Mouse (Mus musculus) MEL (cell line): ENCODE data around the gene Evl. TPM values are rescaled to one million over a fixed set of nuclear protein-coding genes. Genes with fewer than 3 reads are reported as not detected.

Experiments used
- DNase-seq: peaks from one replicate; pipeline ENCODE4 v3.0.0; 2011; ENCODE audit warnings: low read depth, low spot score
- H3K27ac ChIP-seq: 2 replicates; pipeline ENCODE4 v1.5.1; 2012; ENCODE audit warnings: low read depth, mild to moderate bottlenecking, control low read depth, low read length, moderate library complexity; ENCODE audit not compliant: control insufficient read depth
- H3K27me3 ChIP-seq, 2 experiments: fragments of 150-350 bp in 1 of 2; sonication (generic) in 1 of 2; 2 replicates each; pipeline ENCODE4 v1.6.1; 2012; ENCODE audit warnings: low read length in 2 of 2, mild to moderate bottlenecking in 2 of 2, improper control_type of control experiment in 1 of 2, moderate library complexity in 1 of 2; ENCODE audit not compliant: insufficient read depth in 2 of 2, control insufficient read depth in 1 of 2
- H3K36me3 ChIP-seq, 2 experiments: 2 replicates each; pipeline ENCODE4 v1.6.1; 2012 to 2014; ENCODE audit warnings: low read length in 2 of 2, improper control_type of control experiment in 1 of 2, inconsistent platforms in 1 of 2, mild to moderate bottlenecking in 1 of 2; ENCODE audit not compliant: insufficient read depth in 2 of 2, control insufficient read depth in 1 of 2
- H3K4me1 ChIP-seq, 2 experiments: fragments of 150-350 bp in 1 of 2; sonication (generic) in 1 of 2; 2 replicates each; pipeline ENCODE4 v1.6.1; 2012; ENCODE audit warnings: low read length in 2 of 2, improper control_type of control experiment in 1 of 2, mild to moderate bottlenecking in 1 of 2; ENCODE audit not compliant: insufficient read depth in 2 of 2, control insufficient read depth in 1 of 2
- H3K4me3 ChIP-seq, 2 experiments: fragments of 150-350 bp in 1 of 2; sonication (generic) in 1 of 2; 2 replicates each; pipeline ENCODE4 v1.5.1; 2012; ENCODE audit warnings: low read depth in 2 of 2, low read length in 2 of 2, mild to moderate bottlenecking in 2 of 2, moderate library complexity in 2 of 2, control low read depth in 1 of 2, improper control_type of control experiment in 1 of 2; ENCODE audit not compliant: control insufficient read depth in 1 of 2, insufficient read depth in 1 of 2
- H3K79me2 ChIP-seq: 2 replicates; pipeline ENCODE4 v1.6.1; 2012; ENCODE audit warnings: mild to moderate bottlenecking, low read length, moderate library complexity; ENCODE audit not compliant: control insufficient read depth, poor library complexity, insufficient read depth
- H3K9ac ChIP-seq: 2 replicates; pipeline ENCODE4 v1.6.1; 2012; ENCODE audit warnings: low read depth, mild to moderate bottlenecking, control low read depth, low read length, moderate library complexity; ENCODE audit not compliant: control insufficient read depth, poor library complexity, severe bottlenecking
- H3K9me3 ChIP-seq: fragments of 150-350 bp; sonication (generic); replicated peaks from 2 replicates; pipeline ENCODE4 v1.6.1; 2012; ENCODE audit warnings: mild to moderate bottlenecking, low read length, improper control_type of control experiment, moderate library complexity; ENCODE audit not compliant: insufficient read depth
- BHLHE40 ChIP-seq: IDR thresholded peaks from 2 replicates; pipeline ENCODE4 v1.6.1; 2012; ENCODE audit warnings: low read depth, mild to moderate bottlenecking, inconsistent platforms, low read length, improper control_type of control experiment, borderline replicate concordance
- CHD1 ChIP-seq: IDR thresholded peaks from 2 replicates; pipeline ENCODE4 v1.6.1; 2012; ENCODE audit warnings: low read depth, mild to moderate bottlenecking, inconsistent platforms, low read length, improper control_type of control experiment
- CTCF ChIP-seq, 3 experiments: IDR thresholded peaks in 2 of 3; conservative IDR thresholded peaks in 1 of 3; 2 replicates each; pipeline ENCODE4 v1.5.1; 2011 to 2012; ENCODE audit warnings: low read length in 3 of 3, low read depth in 2 of 3, mild to moderate bottlenecking in 2 of 3, improper control_type of control experiment in 1 of 3, inconsistent platforms in 1 of 3, mixed read lengths in 1 of 3, moderate library complexity in 1 of 3; ENCODE audit not compliant: control insufficient read depth in 1 of 3, insufficient read depth in 1 of 3, poor library complexity in 1 of 3, severe bottlenecking in 1 of 3
- EP300 ChIP-seq, 2 experiments: IDR thresholded peaks; 2 replicates each; pipeline ENCODE4 v1.6.1; 2011; ENCODE audit warnings: improper control_type of control experiment in 2 of 2, low read length in 2 of 2, low read depth in 1 of 2, mild to moderate bottlenecking in 1 of 2
- ETS1 ChIP-seq: IDR thresholded peaks from 2 replicates; pipeline ENCODE4 v1.6.1; 2012; ENCODE audit warnings: low read depth, mild to moderate bottlenecking, inconsistent platforms, low read length, improper control_type of control experiment, moderate library complexity
- GABPA ChIP-seq: IDR thresholded peaks from 2 replicates; pipeline ENCODE4 v1.6.1; 2012; ENCODE audit warnings: low read depth, mild to moderate bottlenecking, inconsistent platforms, low read length, improper control_type of control experiment, moderate library complexity
- GATA1 ChIP-seq: IDR thresholded peaks from 2 replicates; pipeline ENCODE4 v1.6.1; 2011; ENCODE audit warnings: low read depth, low read length, improper control_type of control experiment
- HCFC1 ChIP-seq: IDR thresholded peaks from 2 replicates; pipeline ENCODE4 v1.6.1; 2012; ENCODE audit warnings: low read depth, mild to moderate bottlenecking, inconsistent platforms, low read length, improper control_type of control experiment, moderate library complexity
- JUND ChIP-seq: IDR thresholded peaks from 2 replicates; pipeline ENCODE4 v1.6.1; 2011; ENCODE audit warnings: low read depth, mild to moderate bottlenecking, improper control_type of control experiment, low read length
- MAX ChIP-seq: IDR thresholded peaks from 2 replicates; pipeline ENCODE4 v1.6.1; 2011; ENCODE audit warnings: low read length, improper control_type of control experiment
- MXI1 ChIP-seq: IDR thresholded peaks from 2 replicates; pipeline ENCODE4 v1.6.1; 2011; ENCODE audit warnings: mild to moderate bottlenecking, low read depth, low read length, improper control_type of control experiment
- MYB ChIP-seq: IDR thresholded peaks from 2 replicates; pipeline ENCODE4 v1.6.1; 2011; ENCODE audit warnings: mild to moderate bottlenecking, low read depth, low read length, improper control_type of control experiment
- NRF1 ChIP-seq: IDR thresholded peaks from 2 replicates; pipeline ENCODE4 v1.6.1; 2014; ENCODE audit warnings: low read depth, mild to moderate bottlenecking, inconsistent platforms, low read length, improper control_type of control experiment, moderate library complexity; ENCODE audit not compliant: poor library complexity, insufficient read depth, severe bottlenecking
- POLR2A ChIP-seq, 2 experiments: IDR thresholded peaks; 2 replicates each; pipeline ENCODE4 v1.6.1; 2011 to 2012; ENCODE audit warnings: low read length in 2 of 2, mild to moderate bottlenecking in 2 of 2, control low read depth in 1 of 2, improper control_type of control experiment in 1 of 2, low read depth in 1 of 2, moderate library complexity in 1 of 2; ENCODE audit not compliant: control insufficient read depth in 1 of 2, insufficient read depth in 1 of 2, poor library complexity in 1 of 2
- RCOR1 ChIP-seq: IDR thresholded peaks from 2 replicates; pipeline ENCODE4 v1.6.1; 2012; ENCODE audit warnings: low read depth, mild to moderate bottlenecking, inconsistent platforms, low read length, improper control_type of control experiment
- SIN3A ChIP-seq: IDR thresholded peaks from 2 replicates; pipeline ENCODE4 v1.6.1; 2012; ENCODE audit warnings: low read length, improper control_type of control experiment, inconsistent platforms
- SMC3 ChIP-seq: IDR thresholded peaks from 2 replicates; pipeline ENCODE4 v1.6.1; 2011; ENCODE audit warnings: low read depth, low read length, improper control_type of control experiment
- TAL1 ChIP-seq: IDR thresholded peaks from 2 replicates; pipeline ENCODE4 v1.6.1; 2012; ENCODE audit warnings: mild to moderate bottlenecking, inconsistent platforms, low read length, moderate library complexity, mixed read lengths
- TCF12 ChIP-seq: IDR thresholded peaks from 2 replicates; pipeline ENCODE4 v1.6.1; 2014; ENCODE audit warnings: low read depth, mild to moderate bottlenecking, inconsistent platforms, low read length, improper control_type of control experiment, moderate library complexity
- USF1 ChIP-seq: IDR thresholded peaks from 2 replicates; pipeline ENCODE4 v1.6.1; 2014; ENCODE audit warnings: low read depth, mild to moderate bottlenecking, inconsistent platforms, low read length, improper control_type of control experiment, moderate library complexity
- USF2 ChIP-seq, 2 experiments: IDR thresholded peaks; 2 replicates each; pipeline ENCODE4 v1.6.1; 2011 to 2012; ENCODE audit warnings: improper control_type of control experiment in 2 of 2, low read length in 2 of 2, borderline replicate concordance in 1 of 2, inconsistent platforms in 1 of 2, low read depth in 1 of 2, mild to moderate bottlenecking in 1 of 2; ENCODE audit not compliant: insufficient read depth in 1 of 2
- ZC3H11A ChIP-seq: IDR thresholded peaks from 2 replicates; pipeline ENCODE4 v1.6.1; 2012; ENCODE audit warnings: low read depth, mild to moderate bottlenecking, inconsistent platforms, low read length, improper control_type of control experiment
- ZKSCAN1 ChIP-seq: IDR thresholded peaks from 2 replicates; pipeline ENCODE4 v1.6.1; 2012; ENCODE audit warnings: low read depth, mild to moderate bottlenecking, inconsistent platforms, low read length, improper control_type of control experiment, moderate library complexity
- ZMIZ1 ChIP-seq: IDR thresholded peaks from 2 replicates; pipeline ENCODE4 v1.6.1; 2012; ENCODE audit warnings: low read depth, mild to moderate bottlenecking, inconsistent platforms, low read length, improper control_type of control experiment, moderate library complexity
- polyA plus RNA-seq, 2 experiments: library from polyadenylated mRNA; stranded (reverse) in 1 of 2; unstranded in 1 of 2; fragments of >175 nt in 1 of 2; fragments of >200 nt in 1 of 2; gene quantifications; 2 replicates each; pipeline versions ENCODE4 v1.2.1 to v1.2.4; 2012; ENCODE audit warnings: low replicate concordance in 2 of 2, low read depth in 1 of 2; ENCODE audit not compliant: insufficient read length in 2 of 2, insufficient read depth in 1 of 2, missing spikeins in 1 of 2
- total RNA-seq: library from RNA; depleted of rRNA; stranded (reverse); fragments of 300-350 nt; gene quantifications from 2 replicates; pipeline ENCODE4 v1.2.3, GENCODE M21; 2012

The Evl gene
- total and polyA plus RNA-seq, 3 experiments: not detected

- DNase-seq: no peak
- H3K79me2 ChIP-seq: no peaks in the 10 kb centered on the region
- no peak overlapping the region for H3K27ac ChIP-seq
- TF ChIP-seq ETS1: no peak
- no peak for TF ChIP-seq RCOR1
- no peak for TF ChIP-seq HCFC1
- TF ChIP-seq ZKSCAN1: no peak
- no peak for TF ChIP-seq TAL1
- no peak for TF ChIP-seq GABPA
- no peak for TF ChIP-seq MAX
- TF ChIP-seq ZC3H11A: no peak
- TF ChIP-seq, all 39 proteins: peak for 0
- Histone ChIP-seq H3K9ac (no peak overlapping the region), H3K27me3 (no peaks in the 10 kb centered on the region), H3K36me3 (no peaks in the 10 kb centered on the region), H3K4me3 (no peak overlapping the region), H3K9me3 (0 out of 2 replicates have a peak, but pooled peaks cover 1% of the 10 kb centered on the region), H3K4me1 (no peaks in the 10 kb centered on the region)
Observed at GRCm38 (mm10) chr12:108601326-108601725, 46.8 kb downstream of the Evl start.

DNA sequence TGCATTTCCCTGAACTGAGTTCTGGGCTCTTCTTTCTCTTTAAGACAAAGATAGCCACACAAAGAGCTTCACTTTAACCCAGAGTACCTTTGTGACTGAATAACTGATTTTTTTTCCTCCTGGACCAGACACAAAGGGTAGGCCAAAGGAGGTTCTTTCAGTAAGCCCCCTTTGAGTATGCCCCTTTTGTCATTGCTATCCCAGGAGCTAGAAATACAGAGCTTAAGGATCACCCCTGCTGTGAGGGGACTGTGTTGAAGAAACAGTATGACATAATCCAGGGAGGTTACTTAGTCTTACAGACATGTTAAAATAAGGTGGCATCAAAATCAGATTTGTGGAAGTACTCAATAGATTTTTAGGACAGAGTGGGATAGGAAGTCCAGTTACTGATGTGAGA lies 50.0 kb downstream of the Evl start:
- TF ChIP-seq ZMIZ1 (no peak), GATA1 (no peak), EP300 (IDR thresholded peaks at IDR 0.05; ENCODE audit: low read depth in 1 of 2, low read length in 2 of 2) (no peak), SIN3A (no peak), ZKSCAN1 (no peak), BHLHE40 (no peak), JUND (no peak), ZC3H11A (no peak), POLR2A (IDR thresholded peaks at IDR 0.05; ENCODE audit: control insufficient read depth in 1 of 2, insufficient read depth in 1 of 2, low read depth in 1 of 2, low read length in 2 of 2, poor library complexity in 1 of 2) (no peak), USF2 (IDR thresholded peaks at IDR 0.05; ENCODE audit: borderline replicate concordance in 1 of 2, insufficient read depth in 1 of 2, low read depth in 1 of 2, low read length in 2 of 2) (no peak), RCOR1 (no peak), CHD1 (no peak), CTCF (IDR thresholded peaks at IDR 0.05 in 2 of 3, conservative IDR thresholded peaks at IDR 0.05 in 1 of 3; ENCODE audit: control insufficient read depth in 1 of 3, insufficient read depth in 1 of 3, low read depth in 2 of 3, low read length in 3 of 3, poor library complexity in 1 of 3, severe bottlenecking in 1 of 3) (no peak), MYB (no peak), SMC3 (no peak), USF1 (no peak), TCF12 (no peak), MXI1 (no peak), NRF1 (no peak)

More for the DNA sequence above, 50.0 kb downstream of the Evl start:
- Histone ChIP-seq H3K9me3 (no peaks in the 10 kb centered on the region), H3K27ac (no peak overlapping the region), H3K4me3 (no peak overlapping the region), H3K79me2 (no peaks in the 10 kb centered on the region), H3K9ac (no peak overlapping the region), H3K36me3 (no peaks in the 10 kb centered on the region), H3K27me3 (no peaks in the 10 kb centered on the region), H3K4me1 (no peaks in the 10 kb centered on the region)
- no peak for DNase-seq
